Mouse (Mus musculus) thymus, adult 2 months (tissue): Measurements from ENCODE around the gene Cmas.

Experiments
- CTCF ChIP-seq: fragments of 200-500 bp; IDR thresholded peaks from 2 replicates; pipeline ENCODE4 v1.5.1; 2012; ENCODE audit warnings: mild to moderate bottlenecking, control low read depth, low read length, moderate library complexity, borderline replicate concordance; ENCODE audit not compliant: control insufficient read depth, poor library complexity, insufficient read depth; ENCODE audit errors: extremely low read depth
- POLR2A ChIP-seq: fragments of 200-500 bp; IDR thresholded peaks from 2 replicates; pipeline ENCODE4 v1.6.1; 2012; ENCODE audit warnings: mild to moderate bottlenecking, low read length, control low read depth, moderate library complexity; ENCODE audit not compliant: control insufficient read depth, poor library complexity, insufficient read depth; ENCODE audit errors: extremely low read depth

DNA sequence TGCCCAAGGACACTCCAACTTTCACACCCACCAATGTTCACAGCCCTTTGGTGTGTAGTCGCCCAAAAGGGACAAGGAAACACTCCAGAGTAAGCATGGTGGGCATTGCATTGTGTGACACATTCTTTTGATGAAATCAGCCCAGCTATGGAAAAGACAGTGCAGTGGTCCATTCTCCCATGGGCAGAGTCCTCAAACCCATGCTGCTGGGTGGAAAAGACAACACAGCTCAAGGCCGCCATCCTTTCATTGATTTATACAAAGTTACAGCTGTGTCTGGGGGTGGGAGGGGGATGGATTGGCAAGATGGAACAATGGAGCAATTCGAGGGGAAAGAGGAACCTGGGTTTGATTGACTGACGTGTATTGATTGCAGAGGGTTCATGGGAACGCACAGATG lies 56.5 kb downstream of the Cmas start:
- no peak for TF ChIP-seq POLR2A
- no peak for TF ChIP-seq CTCF
